Mouse (Mus musculus): ENCODE results near the gene Helq.

GRCm38 (mm10) chr5:100738802-100739201 is 59.6 kb downstream of the Helq start:
- TF ChIP-seq CTCF (IDR thresholded peaks at IDR 0.05; ENCODE audit: borderline replicate concordance, insufficient read depth, low read length) (no peak), POLR2A (IDR thresholded peaks at IDR 0.05; ENCODE audit: low read depth, low read length) (no peak)

All from embryonic fibroblast, embryonic 13.5 days (primary cell).